Mouse (Mus musculus) spleen, adult 12 weeks (tissue): ENCODE measurements around the gene Pet117.

Source experiments
- DNase-seq: peaks from one replicate; pipeline ENCODE4 v3.0.0; 2022; ENCODE audit warnings: low spot score

Gene Pet117

GRCm38 (mm10) chr2:144382624-144383138, 13.9 kb downstream of the Pet117 start:
- no peak for DNase-seq

GRCm38 (mm10) chr2:144386296-144386695, 17.5 kb downstream of the Pet117 start:
- DNase-seq, result no peak

DNA sequence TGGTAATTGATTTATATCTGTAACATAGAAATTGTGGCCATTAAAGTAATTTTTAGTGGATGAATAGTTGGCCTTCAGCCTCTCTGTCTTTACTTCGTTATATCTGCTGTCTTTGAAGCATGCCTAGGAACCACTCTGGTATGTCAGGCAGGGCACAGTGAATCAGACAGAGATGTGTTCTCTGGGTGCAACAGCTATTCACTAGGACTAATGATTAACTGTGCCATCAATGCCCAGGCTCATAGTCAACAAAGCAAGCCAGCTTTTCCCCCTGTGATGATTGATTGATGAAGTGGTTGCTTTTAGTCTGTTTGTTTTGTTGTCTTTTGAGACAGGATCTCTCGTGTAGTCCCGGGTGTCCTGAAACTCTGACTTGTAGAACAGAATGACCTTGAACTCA, 19.6 kb downstream of the Pet117 start:
- DNase-seq, result no peak

DNA sequence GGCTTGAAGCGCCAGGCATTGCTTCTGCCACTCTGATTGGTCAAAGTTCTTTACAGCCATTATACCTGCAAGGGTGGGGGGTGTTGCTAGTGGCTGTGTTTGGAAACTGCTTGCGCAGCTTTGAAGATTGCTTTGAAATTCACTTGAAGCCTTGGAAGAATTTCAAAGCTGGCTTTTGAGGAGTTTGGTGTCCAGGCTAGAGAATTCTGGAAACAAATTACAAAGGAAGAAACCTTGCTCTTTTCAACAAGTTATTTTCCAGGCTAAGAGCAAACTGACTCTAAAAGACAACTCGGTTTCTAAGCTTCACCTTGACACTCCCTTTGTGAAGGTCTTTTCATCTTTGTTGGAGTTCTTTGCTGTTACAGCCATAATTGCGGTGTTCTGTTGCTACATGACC, 30.7 kb downstream of the Pet117 start:
- no peak for DNase-seq

GRCm38 (mm10) chr2:144400659-144401058, 31.9 kb downstream of the Pet117 start:
- no peak for DNase-seq

- DNase-seq, result no peak
Observed at GRCm38 (mm10) chr2:144409037-144409436, 40.2 kb downstream of the Pet117 start.

GRCm38 (mm10) chr2:144410603-144411002, 41.8 kb downstream of the Pet117 start:
- no peak for DNase-seq

GRCm38 (mm10) chr2:144414646-144415045, 45.9 kb downstream of the Pet117 start:
- no peak for DNase-seq

DNA sequence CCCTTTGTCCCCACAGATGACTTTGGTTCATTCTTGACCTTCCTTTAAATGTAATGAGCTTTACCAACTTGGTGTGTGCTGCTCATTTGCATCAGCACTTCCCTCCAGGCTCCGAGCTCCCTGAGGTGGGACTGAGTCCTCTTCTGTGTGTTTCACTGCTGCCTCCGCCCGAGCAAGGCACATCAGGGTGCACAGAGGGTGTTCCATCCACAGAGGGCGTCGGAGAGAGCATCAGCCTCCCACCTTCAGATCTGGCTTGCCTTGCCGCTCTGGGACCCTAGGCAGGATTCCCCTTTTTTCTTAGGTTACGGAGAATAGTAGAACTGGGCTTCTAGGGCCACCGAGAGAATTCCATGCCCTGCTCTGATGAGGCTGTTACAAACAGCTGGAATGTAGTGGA, 48.1 kb downstream of the Pet117 start:
- no peak for DNase-seq

GRCm38 (mm10) chr2:144418062-144418461, 49.3 kb downstream of the Pet117 start:
- no peak for DNase-seq

DNA sequence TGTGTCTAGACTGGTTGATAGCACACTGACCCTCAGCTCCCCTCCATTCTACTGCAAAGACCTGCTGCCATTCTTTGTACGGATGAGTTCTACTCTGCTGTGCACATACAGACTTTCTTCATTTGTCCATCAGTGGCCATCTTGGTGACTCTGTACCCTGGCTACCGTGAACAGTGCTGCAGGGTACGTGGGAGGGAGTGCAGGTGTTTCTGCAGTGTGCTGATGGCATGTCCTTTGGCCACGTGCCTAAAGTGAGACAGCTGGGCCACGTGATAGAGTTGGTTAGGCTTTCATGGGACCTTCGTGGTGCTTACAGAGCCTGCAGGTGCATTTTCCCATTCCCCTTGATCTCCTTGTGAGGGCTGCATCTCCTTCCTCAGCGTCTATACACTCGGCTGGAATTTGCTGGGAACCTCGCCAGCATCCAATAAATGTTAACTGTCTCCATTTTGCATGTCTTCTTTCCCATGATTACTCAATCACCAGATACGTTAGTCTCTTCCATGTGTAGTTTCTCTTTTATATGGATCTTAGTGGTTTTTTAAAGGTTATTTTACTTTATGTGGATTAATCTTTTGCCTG, 53.4 kb downstream of the Pet117 start:
- DNase-seq, result no peak
